Mouse (Mus musculus): ENCODE measurements around the gene Dcp1b.

Dcp1b gene

GRCm38 (mm10) chr6:119175078-119175853, at the start of gene Dcp1b:
Dcp1b (plus strand) TSS chr6:119175253.
- peak; percentile 57 to 84 for DNase-seq (ENCODE audit: low spot score in 2 of 2)

DNA sequence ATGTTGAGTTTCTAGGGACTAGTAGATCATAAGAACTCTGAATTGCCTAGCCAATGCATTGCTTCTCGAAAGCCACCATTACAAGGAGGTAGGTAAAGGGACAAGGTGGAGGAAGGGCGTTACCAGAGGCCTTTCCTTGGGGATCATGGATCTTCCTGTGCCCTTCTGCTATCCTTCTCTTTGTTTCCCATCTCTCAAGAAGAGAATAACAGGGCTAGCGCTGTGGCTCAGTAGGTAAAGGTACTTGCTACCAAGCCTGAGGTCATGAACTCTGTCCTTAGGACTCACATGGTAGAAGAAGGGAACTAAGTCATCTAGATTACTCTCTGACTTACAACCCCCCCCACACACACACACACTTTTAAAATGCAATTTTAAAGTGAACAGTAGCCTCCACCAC, 48.1 kb upstream of the Dcp1b start:
- DNase-seq (ENCODE audit: low spot score in 2 of 2), result no peak

DNA sequence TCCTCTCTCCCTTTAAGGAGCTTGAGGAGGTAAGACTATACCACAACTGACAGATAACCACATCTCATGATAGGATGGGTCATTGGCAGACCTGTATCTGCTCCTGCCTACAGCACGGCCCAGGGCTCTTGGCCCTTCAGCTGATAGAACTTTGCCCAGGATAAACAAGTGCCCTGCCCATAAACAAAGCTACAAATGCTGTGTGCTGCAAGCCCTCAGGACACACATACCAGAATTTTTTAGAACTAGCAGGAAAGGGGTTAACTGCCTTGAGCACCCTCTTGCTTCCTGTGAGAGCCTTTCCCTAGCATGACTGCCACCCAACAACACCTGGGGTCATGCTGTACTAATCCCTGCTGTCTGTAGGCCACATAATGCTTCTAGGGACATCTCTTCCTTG, 47.0 kb upstream of the Dcp1b start:
- no peak for DNase-seq (ENCODE audit: low spot score in 2 of 2)

GRCm38 (mm10) chr6:119128521-119128920, 46.5 kb upstream of the Dcp1b start:
- DNase-seq (ENCODE audit: low spot score in 2 of 2), result no peak

DNA sequence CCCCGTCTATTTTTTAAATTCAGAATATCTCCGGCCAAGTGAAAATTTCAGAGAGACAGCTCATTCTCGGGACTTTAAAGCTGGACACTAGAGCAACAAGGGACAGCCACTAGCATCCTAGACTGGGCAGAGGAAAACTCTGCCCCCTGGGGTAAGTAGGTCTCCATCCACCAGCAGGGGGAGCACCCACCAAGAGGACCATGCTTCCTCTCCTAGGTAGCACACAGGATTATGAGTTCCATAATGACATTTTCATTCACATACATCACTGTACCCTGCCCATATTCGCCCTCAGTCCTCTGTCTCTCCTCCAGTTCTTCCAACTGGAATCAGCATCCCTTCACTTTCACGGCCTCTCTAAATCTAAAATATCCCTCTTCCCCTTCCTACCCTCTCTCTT, 45.4 kb upstream of the Dcp1b start:
- DNase-seq (ENCODE audit: low spot score in 2 of 2), result no peak

DNA sequence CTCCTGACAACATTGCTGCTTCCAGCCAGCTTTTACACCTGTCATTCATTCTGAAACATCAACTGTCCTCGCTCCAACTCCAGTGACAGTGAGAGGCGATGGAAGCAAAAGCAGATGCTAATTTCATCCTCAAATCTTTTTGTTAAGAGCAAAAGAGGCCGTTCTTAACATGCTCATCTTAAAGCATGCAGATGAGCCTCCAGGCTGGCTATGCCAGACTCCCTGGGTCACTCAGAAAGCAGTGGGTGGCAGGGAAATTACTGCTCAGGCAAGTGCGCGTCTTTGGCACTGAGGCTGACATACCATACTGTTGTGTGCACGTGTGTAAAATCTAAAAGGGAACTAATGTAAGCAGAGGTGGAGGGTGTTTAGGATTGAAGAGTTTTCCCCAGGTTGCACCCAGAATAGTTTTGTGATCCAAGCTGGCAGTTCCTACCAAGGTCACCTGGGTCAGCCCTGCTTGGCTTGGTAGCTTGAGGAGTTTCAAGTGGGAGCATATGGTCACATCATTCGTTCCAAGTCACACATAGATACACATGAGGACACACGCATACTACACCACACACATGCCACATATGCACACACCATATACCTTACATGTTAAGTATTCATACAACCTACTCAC, 42.8 kb upstream of the Dcp1b start:
- DNase-seq (ENCODE audit: low spot score in 2 of 2), result no peak

- DNase-seq (ENCODE audit: low spot score in 2 of 2), result no peak
These were observed 42.2 kb upstream of the Dcp1b start for GRCm38 (mm10) chr6:119132863-119133262.

GRCm38 (mm10) chr6:119137768-119138167, 37.3 kb upstream of the Dcp1b start:
- DNase-seq (ENCODE audit: low spot score in 2 of 2), result no peak

DNA sequence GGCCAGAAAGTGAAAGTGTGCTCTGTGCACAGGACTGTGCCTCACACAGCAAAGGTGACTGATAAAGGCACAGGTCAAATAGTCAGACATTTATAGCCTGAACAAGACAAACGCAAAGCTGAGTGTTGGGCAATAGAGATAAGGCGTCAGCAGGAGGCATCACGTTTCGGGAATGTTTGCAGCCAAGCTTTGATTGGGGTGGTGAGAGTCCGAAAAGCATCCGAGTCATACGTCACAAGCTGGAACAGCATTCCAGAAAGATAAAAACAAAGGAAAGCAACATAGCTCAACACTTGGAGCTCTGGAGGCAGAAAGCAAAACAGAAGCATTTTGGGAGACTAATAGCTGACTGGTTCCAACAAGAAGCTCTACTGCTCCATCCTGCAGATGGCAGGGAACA, 35.5 kb upstream of the Dcp1b start:
- no peak for DNase-seq (ENCODE audit: low spot score in 2 of 2)

- DNase-seq (ENCODE audit: low spot score in 2 of 2), result no peak
These were observed 29.9 kb upstream of the Dcp1b start for GRCm38 (mm10) chr6:119145109-119145508.

DNA sequence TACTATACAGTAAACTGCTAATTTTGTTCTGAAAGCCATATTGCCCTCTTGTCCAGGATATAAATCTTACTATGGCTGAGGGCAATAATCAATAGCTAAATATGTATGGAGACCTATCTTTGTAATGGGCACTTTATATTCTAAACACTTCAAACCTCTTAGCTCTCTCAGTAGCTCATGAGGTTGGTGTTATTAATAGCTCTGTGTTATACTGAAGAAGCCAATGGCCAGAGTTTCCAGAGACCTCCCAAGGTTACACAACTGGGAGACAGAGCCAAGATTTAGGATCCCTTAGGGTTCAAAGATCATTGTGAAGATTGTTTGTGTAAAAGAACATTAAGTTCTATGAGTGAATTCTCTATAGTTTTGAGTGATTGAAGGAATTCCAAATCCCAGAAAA, 9.4 kb upstream of the Dcp1b start:
- no peak for DNase-seq (ENCODE audit: low spot score in 2 of 2)

DNA sequence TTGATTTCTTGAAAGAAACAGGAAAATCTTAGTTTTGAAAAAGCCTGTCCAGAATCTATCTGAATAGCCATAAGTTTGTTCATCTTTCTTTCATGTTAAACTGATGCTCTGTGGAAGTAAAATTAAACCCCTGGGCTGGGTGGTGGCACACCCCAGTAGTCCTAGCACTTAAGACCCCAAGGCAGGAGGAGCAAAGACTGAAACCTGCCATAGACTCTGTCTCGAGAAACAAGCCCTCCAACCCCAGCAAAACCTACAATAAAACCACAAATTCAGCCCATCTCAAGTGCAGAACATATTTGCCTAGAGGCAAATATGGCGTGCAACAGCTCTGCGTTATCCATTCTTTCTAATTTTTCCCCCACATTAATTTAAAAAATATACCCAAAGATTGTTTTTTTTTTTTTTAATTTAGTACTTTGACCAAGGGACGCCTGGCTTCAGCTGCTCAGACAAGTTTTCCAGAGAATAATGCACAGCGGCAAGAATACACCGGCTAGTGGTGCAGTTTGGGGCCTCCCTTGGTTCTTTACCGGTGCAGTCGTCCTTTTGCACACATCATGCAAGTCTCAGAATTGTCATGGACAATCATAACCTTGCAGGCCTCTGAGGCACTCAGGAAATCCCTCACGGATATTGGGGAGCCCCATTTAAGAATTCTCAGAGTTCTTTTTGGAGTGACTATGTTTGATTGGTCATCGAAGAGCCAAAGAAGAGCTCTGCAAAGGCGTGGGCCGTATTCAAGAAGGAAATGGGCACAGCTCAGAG, 562 bp upstream of the Dcp1b start:
- no peak for DNase-seq (ENCODE audit: low spot score in 2 of 2)

- DNase-seq (ENCODE audit: low spot score in 2 of 2), result no peak
These were observed 1.1 kb downstream of the Dcp1b start for GRCm38 (mm10) chr6:119176103-119176502.

- no peak for DNase-seq (ENCODE audit: low spot score in 2 of 2)
These were observed 2.0 kb downstream of the Dcp1b start for GRCm38 (mm10) chr6:119177101-119177500.

DNA sequence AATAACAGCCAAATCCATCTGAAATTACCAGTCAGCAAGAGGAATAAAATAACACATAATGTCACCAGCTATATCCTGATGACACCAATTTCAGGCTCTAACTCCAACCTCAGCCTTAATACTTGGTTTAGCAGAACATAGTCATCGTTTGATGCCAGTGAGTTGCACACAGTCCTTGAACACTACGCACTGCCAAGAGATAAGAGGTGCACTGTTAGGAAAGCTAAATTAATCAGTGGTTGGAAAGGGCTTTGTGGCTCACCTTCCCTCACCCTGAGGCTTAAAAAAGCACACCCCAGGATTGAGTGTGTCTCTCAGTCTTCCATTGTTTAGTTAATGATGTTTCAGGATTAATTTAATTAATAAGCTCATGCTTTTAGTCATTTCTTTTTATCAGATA, 5.1 kb downstream of the Dcp1b start:
- DNase-seq (ENCODE audit: low spot score in 2 of 2), result no peak

- no peak for DNase-seq (ENCODE audit: low spot score in 2 of 2)
These were observed 7.2 kb downstream of the Dcp1b start for GRCm38 (mm10) chr6:119182211-119182610.

DNA sequence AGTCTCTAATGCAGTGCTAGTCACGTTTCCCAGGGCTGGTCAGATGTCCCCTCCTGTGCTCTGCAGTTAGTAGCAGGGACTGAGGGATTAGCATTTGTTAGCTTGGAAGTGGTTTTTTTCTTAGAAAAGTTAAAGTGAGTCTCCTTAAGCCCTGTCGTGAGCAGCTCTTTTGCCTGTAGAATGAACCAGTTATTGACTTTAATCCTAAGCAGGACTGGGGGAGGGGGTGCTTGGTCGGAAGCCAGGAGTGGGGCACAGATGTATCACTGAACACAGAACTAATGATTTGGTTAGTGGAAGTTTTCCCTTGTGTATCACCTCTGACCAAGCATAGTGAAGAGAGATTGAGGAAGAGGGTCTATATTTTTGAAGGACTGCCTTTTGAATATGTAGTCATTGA, 8.7 kb downstream of the Dcp1b start:
- DNase-seq (ENCODE audit: low spot score in 2 of 2), result no peak

- peak in 1 of 2 experiments; percentile 38 for DNase-seq (ENCODE audit: low spot score in 2 of 2)
These were observed 11.6 kb downstream of the Dcp1b start for GRCm38 (mm10) chr6:119186658-119187057.

DNA sequence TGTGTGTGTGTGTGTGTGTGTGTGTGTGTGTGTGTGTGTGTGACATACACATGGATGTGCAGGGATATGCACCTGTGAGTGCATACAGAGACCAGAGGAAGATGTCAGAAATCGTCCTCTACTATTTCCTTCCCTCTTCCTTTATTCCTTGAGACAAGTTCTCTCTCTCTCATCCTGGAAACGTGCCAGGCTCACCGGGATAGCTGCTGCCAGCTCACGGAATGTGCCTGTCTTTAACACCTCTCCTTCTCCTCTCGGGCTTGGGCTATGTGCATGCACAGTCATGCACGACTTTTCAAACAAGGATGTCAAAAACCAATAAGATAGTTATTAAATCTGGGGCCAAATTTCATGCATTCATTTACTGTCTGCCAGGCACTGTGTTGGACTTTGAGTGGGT, 12.6 kb downstream of the Dcp1b start:
- no peak for DNase-seq (ENCODE audit: low spot score in 2 of 2)

- DNase-seq (ENCODE audit: low spot score in 2 of 2), result no peak
These were observed 16.4 kb downstream of the Dcp1b start for GRCm38 (mm10) chr6:119191478-119191877.

GRCm38 (mm10) chr6:119193571-119194154, 18.6 kb downstream of the Dcp1b start:
- no peak for DNase-seq (ENCODE audit: low spot score in 2 of 2)

DNA sequence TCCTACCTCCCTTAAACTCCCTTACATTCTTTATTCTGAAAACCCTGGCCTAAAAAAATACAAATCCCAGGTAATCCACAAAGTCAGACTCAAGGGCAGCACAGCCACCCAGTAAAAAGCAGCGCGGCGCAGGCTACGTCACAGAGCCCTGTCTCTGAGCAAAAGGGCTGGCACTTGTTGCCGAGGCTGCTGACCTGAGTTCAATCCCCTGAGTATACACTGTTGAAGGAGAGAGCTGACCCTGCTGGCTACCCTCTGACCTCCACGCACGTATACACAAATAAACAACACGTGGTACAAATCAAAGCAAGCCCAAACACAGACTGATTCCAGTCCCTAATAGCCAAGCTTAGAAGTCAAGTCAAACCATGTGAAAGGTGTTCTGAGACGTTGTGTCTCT, 19.1 kb downstream of the Dcp1b start:
- DNase-seq (ENCODE audit: low spot score in 2 of 2), result no peak

Data from left cerebral cortex, adult 9 months (tissue).